In the genomic region with DNA sequence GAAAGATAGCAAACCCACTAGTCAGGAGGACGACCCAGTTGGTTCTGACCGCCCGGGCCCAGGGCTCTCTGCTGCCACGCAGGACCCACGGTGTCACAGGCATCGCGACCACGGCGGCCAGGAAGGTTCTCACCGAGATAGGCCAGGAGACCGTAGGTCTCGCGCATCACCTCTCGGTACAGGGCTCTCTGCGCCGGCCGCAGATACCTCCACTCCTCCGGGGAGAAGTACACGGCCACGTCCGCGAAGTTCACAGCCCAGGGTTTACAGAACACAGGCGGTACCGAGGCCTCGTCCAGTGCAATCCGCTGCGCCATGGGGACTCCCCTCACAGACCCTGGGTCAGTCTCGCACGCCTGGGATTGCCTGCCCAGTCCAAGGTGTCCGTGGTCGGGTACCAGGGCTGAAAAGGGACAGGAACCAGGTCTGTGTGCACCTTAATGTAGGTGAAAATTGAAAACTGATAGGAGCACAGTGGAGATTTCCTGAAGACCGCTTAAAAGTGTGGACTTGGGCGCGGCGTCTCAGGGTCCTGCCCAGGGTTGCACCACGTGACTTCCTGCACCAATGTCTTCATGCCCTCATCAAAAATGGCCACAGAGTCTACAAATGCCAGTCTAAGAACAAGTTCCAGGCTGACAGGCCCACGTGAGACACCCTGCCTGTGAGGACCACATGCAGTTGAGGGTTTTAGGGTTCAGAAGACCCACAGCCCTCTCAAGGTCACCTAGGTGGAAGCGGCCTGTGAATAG, we compare ENCODE assay signal across 1 mouse cellular context.
TF ChIP-seq lines count a peak whose summit lies in the region.

A gene (minus strand): TSS at position 526 of the 752 bp plus-strand sequence.

TF ChIP-seq in MEL, 35 proteins besides CTCF, POLR2A, EP300 and RAD21 (continued from another document):
- TF ChIP-seq BHLHE40 (IDR thresholded peaks at IDR 0.05; ENCODE audit: borderline replicate concordance, low read depth, low read length) (no peak), E2F4 (IDR thresholded peaks at IDR 0.05; ENCODE audit: borderline replicate concordance, low read depth, low read length) (no peak), ZNF384 (IDR thresholded peaks at IDR 0.05; ENCODE audit: low read depth, low read length) (no peak), ZC3H11A (IDR thresholded peaks at IDR 0.05; ENCODE audit: low read depth, low read length) (no peak), RCOR1 (IDR thresholded peaks at IDR 0.05; ENCODE audit: low read depth, low read length) (no peak), UBTF (IDR thresholded peaks at IDR 0.05; ENCODE audit: borderline replicate concordance, insufficient read depth, low read depth, low read length) (no peak), ELF1 (IDR thresholded peaks at IDR 0.05; ENCODE audit: low read depth, low read length) (no peak), GABPA (IDR thresholded peaks at IDR 0.05; ENCODE audit: low read depth, low read length) (no peak), CHD1 (IDR thresholded peaks at IDR 0.05; ENCODE audit: low read depth, low read length) (no peak), MAFK (IDR thresholded peaks at IDR 0.05; ENCODE audit: borderline replicate concordance, low read depth, low read length) (no peak), TAL1 (IDR thresholded peaks at IDR 0.05; ENCODE audit: low read length) (no peak), NRF1 (IDR thresholded peaks at IDR 0.05; ENCODE audit: insufficient read depth, low read depth, low read length, poor library complexity, severe bottlenecking) (no peak), POLR2AphosphoS5 (IDR thresholded peaks at IDR 0.05; ENCODE audit: borderline replicate concordance, low read depth, low read length) (no peak), GATA1 (IDR thresholded peaks at IDR 0.05; ENCODE audit: low read depth, low read length) (no peak), MAZ (IDR thresholded peaks at IDR 0.05; ENCODE audit: low read depth, low read length) (no peak), MEF2A (IDR thresholded peaks at IDR 0.05; ENCODE audit: extremely low read depth, insufficient replicate concordance, low read depth, low read length, poor library complexity, severe bottlenecking) (no peak), NELFE (IDR thresholded peaks at IDR 0.05; ENCODE audit: low read depth, low read length) (peak; percentile 55), KAT2A (conservative IDR thresholded peaks at IDR 0.05; ENCODE audit: low read depth, low read length) (no peak), MYB (IDR thresholded peaks at IDR 0.05; ENCODE audit: low read depth, low read length) (no peak), ZMIZ1 (IDR thresholded peaks at IDR 0.05; ENCODE audit: low read depth, low read length) (no peak), SMC3 (IDR thresholded peaks at IDR 0.05; ENCODE audit: low read depth, low read length) (no peak)
